Mouse (Mus musculus): Measurements from ENCODE around the gene Litaf.
"Not testable (repeated sequence)": the region's sequence is repeated elsewhere in the genome, so short reads cannot be mapped to it uniquely, and the experiment has no call there.

Gene Litaf

GRCm38 (mm10) chr16:11021403-11022112, 44.4 kb downstream of the Litaf start:
- no peak for DNase-seq (ENCODE audit: low spot score)

GRCm38 (mm10) chr16:11017807-11018595, 48.0 kb downstream of the Litaf start:
- DNase-seq (ENCODE audit: low spot score), result no peak

GRCm38 (mm10) chr16:11016353-11016752, 49.6 kb downstream of the Litaf start:
- DNase-seq (ENCODE audit: low spot score), result no peak

- DNase-seq (ENCODE audit: low spot score), result no peak
Measured at GRCm38 (mm10) chr16:11014407-11014806, 51.5 kb downstream of the Litaf start.

DNA sequence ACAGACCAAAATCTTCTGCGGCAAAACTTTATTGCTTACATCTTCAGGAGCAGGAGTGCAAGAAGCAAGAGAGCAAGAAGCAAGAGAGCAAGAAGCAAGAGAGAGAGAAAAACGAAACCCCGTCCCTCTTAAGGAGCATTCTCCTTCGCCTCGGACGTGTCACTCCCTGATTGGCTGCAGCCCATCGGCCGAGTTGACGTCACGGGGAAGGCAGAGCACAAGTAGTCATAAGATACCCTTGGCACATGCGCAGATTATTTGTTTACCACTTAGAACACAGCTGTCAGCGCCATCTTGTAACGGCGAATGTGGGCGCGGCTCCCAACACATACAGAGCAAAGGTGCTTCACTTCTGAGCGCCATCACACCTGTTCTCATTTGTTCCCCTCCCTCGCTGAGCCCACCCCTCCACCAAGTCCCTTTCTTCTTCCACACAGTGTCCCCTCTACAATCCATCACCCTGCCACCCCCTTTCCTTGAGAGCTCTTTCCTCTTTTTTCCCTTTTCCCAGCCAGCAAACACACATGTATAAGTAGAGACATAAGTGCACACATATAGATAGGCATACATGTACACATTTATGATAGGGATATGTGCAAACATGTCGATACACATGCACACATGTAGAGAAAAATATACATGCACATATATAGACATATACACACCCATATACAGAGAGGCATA, 52.4 kb downstream of the Litaf start:
- not testable (repeated sequence) for DNase-seq (ENCODE audit: low spot score)

DNA sequence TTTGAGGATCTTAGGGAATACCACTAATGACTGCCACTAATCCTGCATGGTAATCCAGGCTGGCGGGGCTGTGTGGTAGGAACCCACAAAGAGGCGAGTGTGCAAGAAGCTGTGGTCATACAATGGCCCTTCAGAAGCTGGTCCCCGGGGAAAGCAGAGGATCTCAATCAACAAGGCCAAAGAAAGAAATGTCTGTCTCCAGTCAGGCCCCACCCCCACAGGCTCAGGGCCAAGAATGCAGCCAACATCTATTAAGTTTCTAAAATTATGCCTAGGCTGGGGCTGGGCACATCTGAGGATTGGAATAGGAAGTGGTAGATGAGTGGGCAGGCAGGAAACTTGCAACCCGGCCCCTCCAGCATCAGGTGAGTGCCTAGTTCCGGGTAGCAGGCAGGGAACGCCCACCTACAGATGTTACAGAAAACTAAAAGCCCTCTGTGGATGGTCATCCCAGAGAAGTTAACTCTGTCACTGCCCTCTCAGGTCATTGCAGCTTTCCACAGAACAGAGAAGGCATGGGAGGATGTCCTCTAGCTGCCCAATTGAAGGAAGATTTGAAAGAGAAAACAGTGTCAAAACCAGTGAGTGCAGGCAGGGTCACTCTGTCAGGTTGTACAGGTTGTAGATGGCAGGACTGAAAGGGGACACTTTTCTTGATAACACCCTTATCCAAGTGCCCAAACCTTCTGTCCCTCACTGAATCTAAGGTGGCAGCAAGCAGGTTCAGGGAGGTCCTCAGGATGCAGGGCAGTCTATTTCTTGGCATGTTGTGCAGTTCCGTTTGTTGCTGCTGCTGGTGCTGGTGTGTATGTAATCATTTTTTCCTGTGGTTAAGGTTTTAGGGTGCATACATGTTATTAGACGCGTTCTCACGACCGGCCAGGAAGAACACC, 53.1 kb downstream of the Litaf start:
- peak; percentile 56 for DNase-seq (ENCODE audit: low spot score)

DNA sequence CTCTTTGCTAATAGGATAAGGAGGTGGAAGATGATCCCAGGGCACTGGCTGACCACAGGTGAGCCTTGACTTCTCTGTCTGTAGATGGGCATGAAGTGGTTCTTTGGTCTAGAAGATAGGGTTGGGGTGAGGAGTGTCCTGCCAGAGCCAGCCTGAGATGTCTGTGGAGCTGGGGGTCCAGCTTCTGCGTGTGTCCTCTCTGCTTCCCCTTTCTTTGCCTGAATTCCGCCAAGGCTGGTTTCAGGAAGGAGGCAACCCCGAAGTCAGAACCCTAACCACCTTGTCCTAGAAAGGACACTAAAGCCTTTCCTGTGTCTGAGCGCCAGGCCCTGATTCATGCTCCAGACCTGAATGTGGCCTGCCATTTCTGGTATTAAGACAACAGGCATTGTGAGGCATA, 54.0 kb downstream of the Litaf start:
- DNase-seq (ENCODE audit: low spot score), result no peak

DNA sequence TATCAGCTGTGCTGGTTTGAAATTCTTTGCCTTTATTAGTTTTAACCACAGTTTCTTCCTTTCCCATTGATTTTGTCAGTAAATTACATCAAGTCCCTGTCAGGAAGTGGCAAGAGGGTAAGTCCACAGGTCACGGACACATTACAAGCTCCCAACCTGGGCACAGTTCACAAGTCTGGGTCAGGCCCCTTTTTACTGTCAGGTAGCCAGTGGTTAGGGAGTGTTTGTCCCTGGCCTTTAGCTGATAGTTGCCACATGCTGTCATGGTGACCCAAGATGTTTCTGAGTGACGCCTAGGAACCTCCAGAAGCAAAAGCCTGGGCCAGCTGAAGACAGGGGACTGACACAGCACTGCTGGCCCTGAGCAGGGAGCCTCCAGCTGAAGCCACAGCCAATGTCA, 54.8 kb downstream of the Litaf start:
- DNase-seq (ENCODE audit: low spot score), result no peak

DNA sequence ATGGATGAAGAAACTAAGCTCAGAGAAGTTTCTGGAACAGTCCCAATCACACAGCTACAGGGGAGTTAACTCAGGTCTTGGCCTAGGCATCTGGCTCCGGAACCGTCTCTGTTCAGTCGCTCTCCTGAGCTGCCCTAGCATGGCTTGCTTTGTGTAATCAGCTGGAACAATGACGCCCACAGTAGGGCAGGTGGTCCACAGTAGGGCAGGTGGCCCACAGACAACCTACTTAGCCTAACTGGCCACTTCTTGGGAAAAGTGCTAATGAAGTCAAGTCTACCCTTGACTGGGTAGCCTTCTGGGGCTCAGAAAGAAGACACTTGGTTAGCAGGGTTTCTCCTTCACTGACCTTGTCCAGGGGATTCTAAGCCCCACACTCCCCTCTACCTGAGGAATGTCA, 55.7 kb downstream of the Litaf start:
- DNase-seq (ENCODE audit: low spot score), result no peak

DNA sequence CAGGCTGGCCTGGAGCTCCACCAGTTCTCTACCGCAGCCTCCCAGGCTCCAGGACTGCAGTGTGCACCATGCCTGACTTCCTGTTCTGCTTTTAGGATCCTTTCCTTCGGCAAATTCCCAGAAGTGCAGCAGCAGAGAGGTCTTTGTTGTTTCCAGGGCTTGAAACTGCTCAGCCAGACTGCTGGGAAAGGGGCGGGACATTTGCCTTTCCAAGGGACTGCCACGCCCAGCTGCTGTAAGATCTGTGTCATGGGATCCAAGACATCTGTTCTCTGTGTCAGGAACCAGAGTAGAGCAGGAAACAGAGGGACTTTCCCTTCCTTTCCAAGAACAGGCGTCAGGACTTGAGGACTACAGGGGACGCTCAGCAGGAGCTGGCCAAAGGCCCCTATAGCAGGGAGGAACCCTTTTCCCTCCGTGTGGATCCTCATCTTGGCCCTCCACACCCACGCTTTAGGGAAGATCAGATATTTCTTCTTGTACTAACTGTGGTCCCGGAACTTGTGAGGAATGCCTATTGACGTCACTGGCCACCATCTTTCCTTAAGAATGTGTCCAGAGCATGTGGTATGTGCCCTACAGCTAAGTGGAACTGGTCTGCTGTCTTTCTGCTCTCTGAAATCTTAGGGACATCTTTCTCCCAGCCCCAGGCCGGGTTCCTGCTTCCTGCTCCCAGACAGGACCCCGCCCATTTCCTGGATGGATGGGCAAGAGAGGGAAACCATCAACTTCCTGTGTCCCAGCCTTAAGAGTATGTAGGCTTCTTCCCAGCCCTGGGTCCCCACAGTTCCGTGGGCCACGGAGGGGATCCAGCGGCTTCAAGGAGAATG, 57.6 kb downstream of the Litaf start:
- DNase-seq (ENCODE audit: low spot score), result no peak

- no peak for DNase-seq (ENCODE audit: low spot score)
Measured at GRCm38 (mm10) chr16:11006100-11006499, 59.9 kb downstream of the Litaf start.

- DNase-seq (ENCODE audit: low spot score), result no peak
Measured at GRCm38 (mm10) chr16:11001703-11002659, 64.0 kb downstream of the Litaf start.

DNA sequence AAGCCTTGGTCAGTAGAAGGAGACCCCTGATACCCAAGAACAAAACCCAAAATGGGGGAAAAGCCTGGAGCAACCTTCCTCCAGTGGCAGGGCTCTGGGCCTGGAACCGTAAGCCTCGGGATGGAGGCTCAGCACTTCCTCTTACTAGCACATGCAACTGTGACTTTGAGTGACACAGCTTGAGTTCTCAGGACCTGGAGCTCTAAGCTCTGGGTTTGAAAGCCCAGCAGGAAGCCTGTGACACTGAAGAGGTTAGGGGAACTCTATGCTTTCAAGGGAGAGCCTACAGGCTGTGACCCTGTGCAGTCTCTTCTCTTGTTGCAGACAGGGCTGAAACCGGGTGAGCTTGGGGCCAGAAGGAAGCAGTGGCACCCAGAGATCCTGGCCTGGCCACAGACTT, 66.1 kb downstream of the Litaf start:
- DNase-seq (ENCODE audit: low spot score), result no peak

GRCm38 (mm10) chr16:10998224-10998623, 67.7 kb downstream of the Litaf start:
- no peak for DNase-seq (ENCODE audit: low spot score)

DNA sequence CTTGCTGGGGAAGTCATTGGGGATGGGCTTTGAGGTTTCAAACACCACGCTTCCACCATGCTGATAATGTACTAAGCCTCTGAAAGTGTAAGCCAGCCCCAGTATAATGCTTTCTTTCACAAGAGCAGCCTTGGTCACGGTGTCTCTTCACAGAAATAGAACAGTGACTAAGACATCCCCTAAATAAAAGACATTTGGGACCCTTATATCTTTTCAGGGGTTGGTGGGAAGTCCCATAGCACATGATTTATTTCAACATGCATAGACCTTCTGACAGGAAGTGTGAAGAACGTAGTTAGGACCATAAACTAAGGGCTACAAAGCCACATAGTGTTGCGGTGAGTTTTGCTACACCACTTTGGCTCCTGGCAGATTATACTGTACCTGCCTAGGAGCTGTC, 69.4 kb downstream of the Litaf start:
- DNase-seq (ENCODE audit: low spot score), result no peak

DNA sequence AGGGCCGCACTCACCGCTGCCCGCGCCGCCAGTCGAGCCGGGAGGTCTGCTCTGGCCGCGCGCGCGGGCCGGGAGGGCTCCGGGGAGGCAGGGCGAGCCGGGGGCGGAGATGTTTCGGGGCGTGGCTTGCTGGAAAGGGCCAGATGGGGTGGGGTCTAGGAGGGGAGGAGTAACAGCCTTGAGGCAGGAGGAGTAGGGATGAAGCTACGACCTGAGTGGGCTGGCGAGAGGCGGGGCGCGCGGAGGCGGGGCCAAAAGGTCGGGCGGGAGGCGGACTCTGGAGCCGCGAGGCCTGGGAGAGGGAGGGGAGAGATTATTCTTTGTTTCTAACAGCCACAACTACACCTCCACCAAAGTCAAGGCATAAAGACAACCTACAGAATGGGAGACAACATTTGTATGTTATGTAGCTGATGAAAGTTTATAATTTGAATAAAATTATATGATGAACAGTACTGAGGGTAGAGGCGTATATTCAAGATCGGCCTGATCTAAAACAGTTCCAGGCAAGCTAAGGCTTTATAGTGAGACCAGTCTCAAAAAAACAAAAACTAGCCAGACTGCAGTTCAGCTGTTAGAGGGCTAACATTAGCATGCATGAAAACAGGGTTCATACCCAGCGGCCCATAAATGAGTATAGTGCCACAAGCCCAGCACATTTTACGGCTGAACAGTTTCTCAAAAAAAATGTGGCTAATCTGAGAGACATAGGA, 72.8 kb downstream of the Litaf start:
- peak; percentile 80 for DNase-seq (ENCODE audit: low spot score)

DNA sequence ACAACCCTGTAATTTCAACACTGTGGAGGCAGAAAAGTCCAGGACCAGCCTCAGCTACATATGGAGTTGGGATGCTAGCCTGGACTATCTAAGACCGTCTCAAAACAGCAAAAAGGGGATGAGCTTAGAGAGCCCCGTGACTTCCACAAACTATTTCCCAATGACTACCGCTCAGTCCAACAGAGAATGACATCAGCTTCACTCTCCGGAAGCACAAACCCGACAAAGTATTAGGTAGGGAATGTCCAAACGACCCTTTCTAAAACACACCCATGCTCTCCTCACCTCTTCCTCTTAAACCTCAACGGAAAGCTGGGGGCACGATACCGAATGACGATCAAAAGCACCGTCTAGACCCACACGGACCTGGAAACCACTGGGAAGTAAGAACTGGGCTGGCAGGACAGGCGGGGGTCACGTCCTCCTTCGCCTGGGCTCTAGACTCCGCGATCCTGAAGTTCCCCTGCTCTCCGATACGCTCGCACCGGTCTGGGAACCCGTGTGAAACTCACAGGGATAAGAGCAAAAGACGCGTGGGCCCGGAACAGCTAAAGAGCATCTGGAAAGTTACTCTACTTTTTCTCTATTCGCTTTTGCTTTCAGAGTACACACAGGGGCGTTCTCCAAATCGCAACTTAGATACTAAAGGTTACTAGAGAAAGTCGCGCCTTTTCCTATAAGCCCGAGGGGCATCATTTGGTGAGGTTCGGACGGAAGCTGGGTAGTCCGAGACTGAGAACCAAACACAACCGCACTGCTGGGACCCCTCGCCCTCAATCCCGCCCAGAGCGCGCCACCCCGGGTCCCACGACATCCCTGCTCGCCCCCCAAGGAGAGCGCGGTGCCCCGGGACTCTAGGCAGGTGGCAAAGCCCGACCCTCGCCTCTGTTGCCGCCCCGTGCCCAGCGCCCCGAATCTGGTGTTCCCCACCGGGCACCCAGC, 73.6 kb downstream of the Litaf start:
- DNase-seq (ENCODE audit: low spot score), result no peak

- no peak for DNase-seq (ENCODE audit: low spot score)
Measured at GRCm38 (mm10) chr16:10991737-10992089, 74.2 kb downstream of the Litaf start.
